Mouse (Mus musculus) gastrocnemius, postnatal 4 days (tissue): Measurements from ENCODE around the gene Zfp770. TPM values are rescaled to one million over a fixed set of nuclear protein-coding genes. Genes with fewer than 3 reads are reported as not detected.

ENCODE experiments used
- DNase-seq, 2 experiments: peaks; one replicate each; pipeline ENCODE4 v3.0.0; 2021 to 2022; ENCODE audit warnings: low spot score in 2 of 2, mixed read lengths in 2 of 2
- microRNA-seq: library from miRNA; unstranded; fragments of <30 nt; microRNA quantifications from one replicate; pipeline ENCODE4 v1.2.0, GENCODE M21; 2021
- total RNA-seq, 2 experiments: library from RNA; stranded (reverse); gene quantifications; 2 replicates each; pipeline ENCODE4 v1.2.3; 2021

The Zfp770 gene
- total RNA-seq, 2 experiments from 2014 or later: 9.6 to 13.0 TPM

- no peak for DNase-seq
These were observed 56.4 kb downstream of the Zfp770 start for GRCm38 (mm10) chr2:114144915-114145314.

DNA sequence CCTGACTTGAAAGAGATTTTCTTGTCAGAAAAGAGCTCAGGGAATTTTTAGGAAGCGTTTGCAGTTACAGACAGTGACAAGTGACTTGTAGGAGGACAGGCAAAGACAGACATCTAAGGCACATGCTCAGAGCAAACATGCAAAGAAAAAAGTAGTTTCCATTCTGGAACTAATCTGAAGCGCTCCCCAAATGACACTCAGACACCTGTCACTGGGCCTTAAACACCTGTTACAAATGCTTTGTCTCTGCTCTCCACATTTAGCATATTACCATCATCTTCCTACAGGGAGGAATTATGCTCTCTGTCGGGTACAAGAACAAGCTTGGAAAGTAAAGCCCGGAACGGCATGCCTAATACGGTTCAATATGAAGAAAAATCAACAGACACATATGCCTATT lies 57.4 kb downstream of the Zfp770 start:
- no peak for DNase-seq

Small RNA genes lying within 50 kb of the gene (microRNA-seq; reads per million reads assigned to microRNA genes)
- not detected for gene Mir7002

Other genes starting within 250 kb of the Zfp770 start
- under 1 TPM in 1 of 2 experiments, not detected in 1; 0.15 TPM for gene Gjd2, start 187.8 kb downstream of the Zfp770 start, total RNA-seq
- gene Actc1, start 147.9 kb downstream of the Zfp770 start, total RNA-seq: 1,000 to 10,000 TPM; 1,701 to 2,460 TPM
- 10 to 100 TPM; 20.8 to 25.5 TPM for gene Aqr, start 14.4 kb downstream of the Zfp770 start, total RNA-seq